Mouse (Mus musculus) C2C12 (cell line): ENCODE measurements at regions not wholly inside any gene's neighbourhood (a gene's known extent, or its start where the extent isn't known, plus 50 kb on each side); places are given as distances from the start of the nearest gene placed in this dataset.

ENCODE experiments used
- H3K27me3 ChIP-seq: one replicate; pipeline ENCODE4 v1.6.1; 2011; ENCODE audit not compliant: control insufficient read depth, insufficient read depth, insufficient read length
- H3K36me3 ChIP-seq: one replicate; pipeline ENCODE4 v1.6.1; 2011; ENCODE audit not compliant: control insufficient read depth, insufficient read depth
- H3K4me3 ChIP-seq: one replicate; pipeline ENCODE4 v1.5.1; 2011; ENCODE audit warnings: mild to moderate bottlenecking, control low read depth; ENCODE audit not compliant: poor library complexity, insufficient read depth, severe bottlenecking
- H3K79me2 ChIP-seq: one replicate; pipeline ENCODE4 v1.6.1; 2011; ENCODE audit not compliant: control insufficient read depth, insufficient read depth
- H3K79me3 ChIP-seq: one replicate; pipeline ENCODE4 v1.6.1; 2011; ENCODE audit warnings: low read depth, control low read depth
- H3ac ChIP-seq: one replicate; pipeline ENCODE3; 2011; ENCODE audit warnings: low read depth; ENCODE audit not compliant: control insufficient read depth, insufficient read length
- CEBPB ChIP-seq: IDR thresholded peaks from one replicate; pipeline ENCODE4 v1.6.1; 2011; ENCODE audit warnings: low read depth, mild to moderate bottlenecking, control low read depth, moderate library complexity
- CTCF ChIP-seq: IDR thresholded peaks from one replicate; pipeline ENCODE4 v1.5.1; 2011; ENCODE audit not compliant: control insufficient read depth, insufficient read depth, insufficient read length
- FOSL1 ChIP-seq: IDR thresholded peaks from one replicate; pipeline ENCODE4 v1.8.0; 2011; ENCODE audit warnings: mild to moderate bottlenecking, low read length; ENCODE audit not compliant: poor library complexity, insufficient read depth, severe bottlenecking
- MAX ChIP-seq: IDR thresholded peaks from one replicate; pipeline ENCODE4 v1.6.1; 2011; ENCODE audit warnings: mild to moderate bottlenecking, control low read depth
- MYOD1 ChIP-seq: IDR thresholded peaks from one replicate; pipeline ENCODE4 v1.6.1; 2011; ENCODE audit warnings: low read depth; ENCODE audit not compliant: control insufficient read depth, insufficient read length
- MYOG ChIP-seq: IDR thresholded peaks from one replicate; pipeline ENCODE4 v1.6.1; 2011; ENCODE audit not compliant: control insufficient read depth, insufficient read length; ENCODE audit errors: extremely low read depth
- USF1 ChIP-seq: IDR thresholded peaks from one replicate; pipeline ENCODE4 v1.6.1; 2011; ENCODE audit warnings: low read depth, mild to moderate bottlenecking, control low read depth, moderate library complexity

DNA sequence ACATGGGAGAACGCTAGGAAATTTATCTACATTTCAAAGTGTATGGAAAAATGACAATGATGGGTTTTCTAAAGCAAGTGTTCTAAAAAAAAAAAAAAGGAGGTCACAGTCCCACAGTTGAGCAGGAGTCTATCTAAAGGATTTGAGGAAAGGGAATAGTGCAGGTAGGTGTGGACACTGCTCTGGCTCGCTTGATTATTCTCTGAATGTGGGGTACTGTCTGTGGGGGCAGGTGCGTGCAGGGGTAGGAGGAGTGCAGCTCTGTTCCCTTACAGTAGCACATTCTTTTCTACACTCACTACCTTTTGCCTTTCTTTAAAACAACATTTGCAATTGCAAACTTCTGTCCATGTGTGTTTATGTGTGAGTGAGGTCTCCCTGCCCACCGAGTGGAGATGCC lies 263.2 kb downstream of the Serpinb8 start:
- Histone ChIP-seq H3ac (no peak overlapping the region), H3K79me3 (no peaks in the 10 kb centered on the region), H3K36me3 (no peaks in the 10 kb centered on the region), H3K79me2 (no peaks in the 10 kb centered on the region), H3K4me3 (no peak overlapping the region), H3K27me3 (no peaks in the 10 kb centered on the region)
- TF ChIP-seq FOSL1 (no peak), USF1 (no peak), CEBPB (no peak)

DNA sequence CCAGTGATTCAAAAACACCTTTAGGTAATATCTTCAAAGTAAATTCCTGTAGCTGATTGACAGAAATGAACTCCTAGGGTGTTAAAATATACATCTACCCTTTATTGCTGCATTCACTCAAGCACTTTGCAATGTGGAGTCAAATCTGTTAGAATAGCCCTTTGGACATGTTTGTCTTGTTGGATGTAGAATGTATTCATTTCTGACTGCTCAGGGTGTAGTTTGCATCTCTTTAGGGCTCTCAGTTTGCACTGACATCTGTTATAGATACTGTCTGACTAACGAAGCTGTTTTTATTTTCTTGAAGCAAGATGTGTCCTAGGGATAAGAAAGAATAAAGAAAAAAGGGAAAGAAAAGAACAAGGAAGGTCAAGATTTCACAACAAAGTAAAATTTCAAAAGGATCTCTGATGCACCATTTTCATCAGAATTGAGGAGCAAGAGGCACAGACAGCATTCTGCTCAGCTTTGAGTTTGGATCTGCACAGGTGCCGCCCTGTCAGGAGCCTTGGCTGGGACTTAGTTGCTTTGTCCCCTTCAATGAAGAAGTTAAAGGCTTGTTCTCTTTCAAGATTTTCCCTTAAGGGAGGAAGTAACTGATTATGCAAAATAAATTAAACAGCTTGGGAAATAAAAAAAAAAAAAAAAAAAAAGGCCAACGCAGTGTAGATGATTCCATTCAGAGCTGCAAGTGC lies 308.1 kb downstream of the Serpinb8 start:
- Histone ChIP-seq H3K79me3 (no peaks in the 10 kb centered on the region), H3K36me3 (no peaks in the 10 kb centered on the region), H3K27me3 (no peaks in the 10 kb centered on the region), H3K4me3 (no peak overlapping the region), H3K79me2 (no peaks in the 10 kb centered on the region), H3ac (no peak overlapping the region)
- TF ChIP-seq FOSL1 (no peak), CTCF (no peak), CEBPB (no peak), MAX (no peak), MYOG (no peak), USF1 (no peak), MYOD1 (no peak)

DNA sequence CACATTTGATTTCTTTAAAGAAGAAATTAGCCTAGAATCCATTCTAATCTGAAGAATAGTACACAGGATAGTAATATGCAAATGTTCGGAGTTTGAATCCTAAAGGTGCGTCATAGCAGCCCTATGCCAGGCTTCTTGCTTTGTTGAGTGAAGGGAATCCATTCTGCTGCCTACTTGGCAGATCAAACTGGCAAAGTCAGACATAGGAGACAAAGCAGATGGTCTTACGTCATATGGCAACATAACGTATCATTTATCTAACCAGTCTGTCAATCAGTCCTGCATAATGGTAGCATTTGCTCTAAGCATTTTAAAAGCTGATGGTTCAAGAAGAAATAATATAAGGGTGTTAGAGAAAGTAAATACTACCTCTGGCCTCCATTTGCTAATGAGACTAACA lies 309.5 kb downstream of the Serpinb8 start:
- Histone ChIP-seq H3K36me3 (no peaks in the 10 kb centered on the region), H3K27me3 (no peaks in the 10 kb centered on the region), H3ac (no peak overlapping the region), H3K4me3 (no peak overlapping the region), H3K79me2 (no peaks in the 10 kb centered on the region), H3K79me3 (no peaks in the 10 kb centered on the region)
- no peak for TF ChIP-seq FOSL1
- no peak for TF ChIP-seq CEBPB
- TF ChIP-seq MYOG = no peak
- TF ChIP-seq MAX = no peak
- no peak for TF ChIP-seq USF1

DNA sequence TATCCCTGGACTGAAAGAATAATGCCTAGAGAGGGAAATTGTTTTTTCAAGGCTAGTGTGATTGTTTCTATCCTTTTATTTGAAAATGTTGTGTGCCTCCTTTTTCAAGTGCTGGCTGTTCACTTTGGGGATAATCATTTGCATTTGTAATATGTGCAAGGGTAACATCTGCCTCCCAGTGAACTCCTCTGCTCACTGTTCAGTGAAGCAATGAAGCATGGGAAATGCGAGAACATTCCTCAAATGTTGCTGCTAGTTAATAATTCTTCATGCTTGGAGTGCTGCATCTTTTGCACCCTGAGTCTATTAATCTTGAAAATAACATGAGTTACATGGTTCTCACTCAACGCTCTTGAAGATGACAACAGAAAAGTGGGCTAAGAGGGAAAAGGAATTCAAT lies 310.6 kb downstream of the Serpinb8 start:
- H3K79me2 ChIP-seq = no peaks in the 10 kb centered on the region
- H3K79me3 ChIP-seq = no peaks in the 10 kb centered on the region
- no peaks in the 10 kb centered on the region for H3K27me3 ChIP-seq
- H3K36me3 ChIP-seq = no peaks in the 10 kb centered on the region
- no peak overlapping the region for H3ac ChIP-seq
- no peak overlapping the region for H3K4me3 ChIP-seq
- TF ChIP-seq USF1 (no peak), FOSL1 (no peak), CTCF (no peak), MYOG (no peak), CEBPB (no peak), MYOD1 (no peak), MAX (no peak)

DNA sequence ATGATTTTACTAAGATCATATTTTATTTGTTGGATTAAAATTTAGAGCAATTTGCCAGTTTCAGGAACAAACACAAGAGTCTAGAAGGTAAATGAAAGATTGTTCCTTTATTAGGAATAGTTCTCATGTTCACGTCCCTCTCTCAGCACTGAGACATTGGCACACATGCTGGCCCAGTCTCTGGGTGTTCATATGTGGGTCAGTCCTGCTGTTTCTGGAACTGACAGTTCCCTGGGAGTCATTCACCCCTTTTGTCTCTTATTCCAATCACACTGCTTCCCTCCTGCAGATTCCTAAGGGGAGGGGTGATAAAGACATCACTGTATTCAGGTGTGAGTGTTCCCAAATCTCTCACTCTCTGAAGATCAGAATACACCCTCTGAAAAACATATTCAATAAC lies 311.1 kb downstream of the Serpinb8 start:
- no peaks in the 10 kb centered on the region for H3K79me2 ChIP-seq
- TF ChIP-seq MYOD1 = no peak
- no peak for TF ChIP-seq MYOG
- no peak for TF ChIP-seq CEBPB
- no peak for TF ChIP-seq MAX
- TF ChIP-seq FOSL1 = no peak
- no peak for TF ChIP-seq CTCF
- no peak for TF ChIP-seq USF1

DNA sequence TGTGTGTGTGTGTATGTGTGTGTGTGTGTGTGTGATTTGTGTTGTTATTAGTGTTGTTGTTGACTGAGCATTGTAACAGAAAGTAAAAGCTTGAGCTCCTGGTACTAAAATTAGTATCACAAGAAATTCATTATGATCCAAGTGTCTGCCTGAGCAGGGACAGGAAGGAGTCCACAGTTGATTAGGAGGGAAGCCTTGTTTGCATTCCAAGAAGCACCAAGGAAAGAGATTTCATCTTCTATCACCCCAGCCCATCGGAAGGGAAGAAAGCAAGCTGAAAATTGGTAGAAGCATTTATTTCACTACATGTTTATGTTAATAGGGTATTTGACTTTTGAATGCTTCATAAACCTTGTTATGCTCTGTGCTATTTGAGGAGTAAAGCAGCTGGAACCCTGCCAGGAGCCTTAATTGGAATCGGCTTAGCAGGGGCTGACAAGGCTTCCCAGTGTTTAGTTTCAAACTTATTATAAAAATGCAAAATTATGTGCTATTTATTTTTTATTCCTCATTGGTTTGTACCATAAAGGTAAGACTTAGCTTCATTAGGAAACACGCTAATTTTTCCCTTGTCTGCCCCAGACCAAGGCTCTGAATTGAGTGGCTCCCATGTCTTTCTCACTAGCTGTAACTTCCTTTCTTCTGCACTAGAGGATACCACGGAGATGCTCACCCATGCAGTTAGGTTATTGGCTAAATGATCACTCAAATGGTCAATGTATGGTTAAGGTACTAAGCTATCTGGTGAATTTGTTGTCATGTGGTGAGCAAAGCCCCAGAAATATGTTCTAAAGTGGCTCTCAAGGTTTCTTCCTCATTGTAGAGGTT lies 318.6 kb downstream of the Serpinb8 start:
- H3K36me3 ChIP-seq = no peaks in the 10 kb centered on the region

More for the DNA sequence above, 311.1 kb downstream of the Serpinb8 start:
- Histone ChIP-seq H3K27me3 (no peaks in the 10 kb centered on the region), H3ac (no peak overlapping the region), H3K4me3 (no peak overlapping the region), H3K79me3 (no peaks in the 10 kb centered on the region), H3K36me3 (no peaks in the 10 kb centered on the region)

More for the DNA sequence above, 318.6 kb downstream of the Serpinb8 start:
- H3K79me2 ChIP-seq = no peaks in the 10 kb centered on the region
- no peak overlapping the region for H3K4me3 ChIP-seq
- TF ChIP-seq MAX (no peak), MYOG (no peak), CTCF (no peak)
- H3K79me3 ChIP-seq = no peaks in the 10 kb centered on the region
- H3K27me3 ChIP-seq = no peaks in the 10 kb centered on the region
- H3ac ChIP-seq = no peak overlapping the region
